Mouse (Mus musculus) kidney, postnatal 14 days (tissue): ENCODE data around the gene Clec2e.

Experiments used
- DNase-seq: peaks from one replicate; pipeline ENCODE4 v3.0.0; 2022; ENCODE audit warnings: mixed read lengths

Clec2e gene

GRCm38 (mm10) chr6:129056237-129056636, 44.5 kb downstream of the Clec2e start:
- DNase-seq: no peak

- DNase-seq: no peak
Observed at GRCm38 (mm10) chr6:129051731-129052130, 49.0 kb downstream of the Clec2e start.

GRCm38 (mm10) chr6:129051086-129051485, 49.6 kb downstream of the Clec2e start:
- DNase-seq: no peak

- no peak for DNase-seq
Observed at GRCm38 (mm10) chr6:129049596-129050251, 51.0 kb downstream of the Clec2e start.

- peak; percentile 74 for DNase-seq
Observed at GRCm38 (mm10) chr6:129048857-129049473, 51.7 kb downstream of the Clec2e start.

GRCm38 (mm10) chr6:129048381-129048780, 52.3 kb downstream of the Clec2e start:
- DNase-seq: no peak

- no peak for DNase-seq
Observed at GRCm38 (mm10) chr6:129045601-129046000, 55.1 kb downstream of the Clec2e start, which contains the start of gene Klrb1f. TSS of gene Klrb1f (plus strand) at chr6:129045901.

GRCm38 (mm10) chr6:129042470-129042869, 58.2 kb downstream of the Clec2e start:
- DNase-seq: no peak
